Mouse (Mus musculus): ENCODE data around the gene Speer4e.
"Not testable (repeated sequence)": the region's sequence is repeated elsewhere in the genome, so short reads cannot be mapped to it uniquely, and the experiment has no call there.

Gene Speer4e

GRCm38 (mm10) chr5:14938329-14938728 is at the start of gene Speer4e:
Speer4e (minus strand) TSS chr5:14938429.
- in situ Hi-C loops (cut with MboI, MseI), result not testable (repeated sequence)

GRCm38 (mm10) chr5:14986649-14987387 is 48.6 kb upstream of the Speer4e start:
- in situ Hi-C loops (cut with MboI, MseI), result loop anchor here (5.0 kb wide), 1 partner anchor 55 kb away; no protein-coding TSS in a partner anchor

- in situ Hi-C loops (cut with MboI, MseI), result not testable (repeated sequence)
Measured at GRCm38 (mm10) chr5:14978835-14979234, 40.6 kb upstream of the Speer4e start, which contains the start of gene Gm10354. Gm10354 (minus strand) TSS chr5:14978935.

GRCm38 (mm10) chr5:14977368-14977767 is 39.1 kb upstream of the Speer4e start:
- in situ Hi-C loops (cut with MboI, MseI), result not testable (repeated sequence)

GRCm38 (mm10) chr5:14975294-14975693 is 37.1 kb upstream of the Speer4e start:
- in situ Hi-C loops (cut with MboI, MseI), result not testable (repeated sequence)

- in situ Hi-C loops (cut with MboI, MseI), result loop anchor here (5.0 kb wide), 1 partner anchor 499 kb away; no protein-coding TSS in a partner anchor
Measured at GRCm38 (mm10) chr5:14972841-14973240, 34.6 kb upstream of the Speer4e start.

GRCm38 (mm10) chr5:14963821-14964220 is 25.6 kb upstream of the Speer4e start:
- in situ Hi-C loops (cut with MboI, MseI), result loop anchor here (5.0 kb wide), 1 partner anchor 678 kb away; no protein-coding TSS in a partner anchor

- in situ Hi-C loops (cut with MboI, MseI), result loop anchor here (5.0 kb wide), 1 partner anchor 681 kb away; no protein-coding TSS in a partner anchor
Measured at GRCm38 (mm10) chr5:14961502-14961901, 23.3 kb upstream of the Speer4e start.

GRCm38 (mm10) chr5:14955928-14956706 is 17.9 kb upstream of the Speer4e start:
- in situ Hi-C loops (cut with MboI, MseI), result loop anchor here (5.0 to 10.0 kb wide), 2 partner anchors 556 to 739 kb away; no protein-coding TSS in a partner anchor

GRCm38 (mm10) chr5:14953587-14953986 is 15.4 kb upstream of the Speer4e start:
- in situ Hi-C loops (cut with MboI, MseI), result loop anchor here (5.0 to 10.0 kb wide), 2 partner anchors 54 to 741 kb away; no protein-coding TSS in a partner anchor

GRCm38 (mm10) chr5:14952749-14953148 is 14.5 kb upstream of the Speer4e start:
- in situ Hi-C loops (cut with MboI, MseI), result loop anchor here (5.0 to 10.0 kb wide), 2 partner anchors 55 to 742 kb away; no protein-coding TSS in a partner anchor

- in situ Hi-C loops (cut with MboI, MseI), result loop anchor here (5.0 to 10.0 kb wide), 2 partner anchors 55 to 743 kb away; no protein-coding TSS in a partner anchor
Measured at GRCm38 (mm10) chr5:14951822-14952221, 13.6 kb upstream of the Speer4e start.

- in situ Hi-C loops (cut with MboI, MseI), result not testable (repeated sequence)
Measured at GRCm38 (mm10) chr5:14947482-14948198, 9.4 kb upstream of the Speer4e start.

- in situ Hi-C loops (cut with MboI, MseI), result not testable (repeated sequence)
Measured at GRCm38 (mm10) chr5:14945524-14945923, 7.3 kb upstream of the Speer4e start.

GRCm38 (mm10) chr5:14941043-14941442 is 2.8 kb upstream of the Speer4e start:
- in situ Hi-C loops (cut with MboI, MseI), result not testable (repeated sequence)

- in situ Hi-C loops (cut with MboI, MseI), result not testable (repeated sequence)
Measured at GRCm38 (mm10) chr5:14933721-14934120, 4.5 kb downstream of the Speer4e start.

- in situ Hi-C loops (cut with MboI, MseI), result not testable (repeated sequence)
Measured at GRCm38 (mm10) chr5:14927047-14927446, 11.2 kb downstream of the Speer4e start.

GRCm38 (mm10) chr5:14914799-14915198 is 23.4 kb downstream of the Speer4e start, which contains the start of gene Gm9758:
Gm9758 (minus strand) TSS chr5:14914899.
- in situ Hi-C loops (cut with MboI, MseI), result loop anchor here (10.0 kb wide), 1 partner anchor 110 kb away; no protein-coding TSS in a partner anchor

GRCm38 (mm10) chr5:14914361-14914760 is 23.9 kb downstream of the Speer4e start:
- in situ Hi-C loops (cut with MboI, MseI), result loop anchor here (10.0 kb wide), 1 partner anchor 110 kb away; no protein-coding TSS in a partner anchor

- in situ Hi-C loops (cut with MboI, MseI), result not testable (repeated sequence)
Measured at GRCm38 (mm10) chr5:14903539-14903938, 34.7 kb downstream of the Speer4e start.

GRCm38 (mm10) chr5:14892242-14892641 is 46.0 kb downstream of the Speer4e start:
- in situ Hi-C loops (cut with MboI, MseI), result no loop called here
